Mouse (Mus musculus): ENCODE data around the gene Tas2r120. TPM values are rescaled to one million over a fixed set of nuclear protein-coding genes. Genes with fewer than 3 reads are reported as not detected.
"Not testable (repeated sequence)": the region's sequence is repeated elsewhere in the genome, so short reads cannot be mapped to it uniquely, and the experiment has no call there.

Tas2r120 gene
- polyA plus RNA-seq (2012; rRNA removed): not detected in 2 replicates
- polyA plus RNA-seq (2014; fragmentation: Nextera tagmentation; extraction: Ambion mirVana): not detected in 2 replicates

GRCm38 (mm10) chr6:132656653-132657052 is at the start of gene Tas2r120:
Tas2r120 (plus strand) TSS chr6:132656953.
- no peaks in the 10 kb centered on the region for H3K36me3 ChIP-seq (replicated peaks; ENCODE audit: control insufficient read depth, insufficient read depth, low read depth)
- TF ChIP-seq EP300 (IDR thresholded peaks at IDR 0.05; ENCODE audit: low read depth) (no peak), CTCF (IDR thresholded peaks at IDR 0.05; ENCODE audit: low read depth) (no peak)
- H3K27ac ChIP-seq: no peak within 1 kb of the TSS
- no peaks in the 10 kb centered on the region for H3K27me3 ChIP-seq (ENCODE audit: control insufficient read depth, insufficient read depth, low read length)
- H3K9me3 ChIP-seq (ENCODE audit: control insufficient read depth, low read length): no peaks in the 10 kb centered on the region
- ATAC-seq (ENCODE audit: insufficient read depth) (no peak), DNase-seq (ENCODE audit: low read depth in 3 of 3, low spot score in 3 of 3) (no peak)
- H3K9ac ChIP-seq (replicated peaks): no peak within 1 kb of the TSS
- H3K4me1 ChIP-seq (replicated peaks; ENCODE audit: control insufficient read depth in 2 of 2, insufficient read depth in 2 of 2, low read length in 1 of 2): no peaks in the 10 kb centered on the region
- no peak within 1 kb of the TSS for H3K4me3 ChIP-seq (ENCODE audit: insufficient read depth in 1 of 2, low read depth in 2 of 2, low read length in 2 of 2)
- no peak within 1 kb of the TSS for H3K4me2 ChIP-seq (ENCODE audit: low read depth)

- DNase-seq (ENCODE audit: low read depth in 3 of 3, low spot score in 3 of 3): no peak
These were observed 7.4 kb upstream of the Tas2r120 start for GRCm38 (mm10) chr6:132649399-132649798.

GRCm38 (mm10) chr6:132651426-132651825 is 5.3 kb upstream of the Tas2r120 start, which contains the start of gene A630073D07Rik:
A630073D07Rik (minus strand) TSS chr6:132651526.
- H3K4me2 ChIP-seq (ENCODE audit: low read depth): no peak within 1 kb of the TSS
- no peak within 1 kb of the TSS for H3K27ac ChIP-seq
- H3K4me3 ChIP-seq (ENCODE audit: insufficient read depth in 1 of 2, low read depth in 2 of 2, low read length in 2 of 2): no peak within 1 kb of the TSS
- TF ChIP-seq EP300 (IDR thresholded peaks at IDR 0.05; ENCODE audit: low read depth) (no peak), CTCF (IDR thresholded peaks at IDR 0.05; ENCODE audit: low read depth) (no peak)
- no peaks in the 10 kb centered on the region for H3K4me1 ChIP-seq (replicated peaks; ENCODE audit: control insufficient read depth in 2 of 2, insufficient read depth in 2 of 2, low read length in 1 of 2)
- no peaks in the 10 kb centered on the region for H3K36me3 ChIP-seq (replicated peaks; ENCODE audit: control insufficient read depth, insufficient read depth, low read depth)
- 47% methylated on average over 1 of the region's 1 CpGs for WGBS (ENCODE audit: insufficient replicate concordance)
- no peaks in the 10 kb centered on the region for H3K27me3 ChIP-seq (ENCODE audit: control insufficient read depth, insufficient read depth, low read length)
- ATAC-seq (ENCODE audit: insufficient read depth) (no peak), DNase-seq (ENCODE audit: low read depth in 3 of 3, low spot score in 3 of 3) (no peak)
- no peaks in the 10 kb centered on the region for H3K9me3 ChIP-seq (ENCODE audit: control insufficient read depth, low read length)
- no peak within 1 kb of the TSS for H3K9ac ChIP-seq (replicated peaks)

More at GRCm38 (mm10) chr6:132649399-132649798, 7.4 kb upstream of the Tas2r120 start:
- H3K27ac ChIP-seq: no peak overlapping the region
- no peak overlapping the region for H3K4me2 ChIP-seq (ENCODE audit: low read depth)
- H3K4me3 ChIP-seq (ENCODE audit: insufficient read depth in 1 of 2, low read depth in 2 of 2, low read length in 2 of 2): no peak overlapping the region
- H3K27me3 ChIP-seq (ENCODE audit: control insufficient read depth, insufficient read depth, low read length): no peaks in the 10 kb centered on the region
- ATAC-seq (ENCODE audit: insufficient read depth): no peak
- H3K36me3 ChIP-seq (replicated peaks; ENCODE audit: control insufficient read depth, insufficient read depth, low read depth): no peaks in the 10 kb centered on the region
- TF ChIP-seq EP300 (IDR thresholded peaks at IDR 0.05; ENCODE audit: low read depth) (no peak), CTCF (IDR thresholded peaks at IDR 0.05; ENCODE audit: low read depth) (peak; percentile 34; the same call in 1 of the 2 replicates)
- H3K9ac ChIP-seq (replicated peaks): no peak overlapping the region
- no peaks in the 10 kb centered on the region for H3K4me1 ChIP-seq (replicated peaks; ENCODE audit: control insufficient read depth in 2 of 2, insufficient read depth in 2 of 2, low read length in 1 of 2)
- no peaks in the 10 kb centered on the region for H3K9me3 ChIP-seq (ENCODE audit: control insufficient read depth, low read length)

- not testable (repeated sequence) for H3K9me3 ChIP-seq (ENCODE audit: control insufficient read depth, low read length); H3K27ac ChIP-seq; DNase-seq (ENCODE audit: low read depth in 3 of 3, low spot score in 3 of 3); H3K4me2 ChIP-seq (ENCODE audit: low read depth); H3K36me3 ChIP-seq (replicated peaks; ENCODE audit: control insufficient read depth, insufficient read depth, low read depth); H3K27me3 ChIP-seq (ENCODE audit: control insufficient read depth, insufficient read depth, low read length); H3K4me1 ChIP-seq (replicated peaks; ENCODE audit: control insufficient read depth in 2 of 2, insufficient read depth in 2 of 2, low read length in 1 of 2); H3K4me3 ChIP-seq (ENCODE audit: insufficient read depth in 1 of 2, low read depth in 2 of 2, low read length in 2 of 2); H3K9ac ChIP-seq (replicated peaks); ATAC-seq (ENCODE audit: insufficient read depth)
- WGBS (ENCODE audit: insufficient replicate concordance): 57% methylated on average over 7 of the region's 7 CpGs
These were observed 34.8 kb downstream of the Tas2r120 start for GRCm38 (mm10) chr6:132691596-132691995.

GRCm38 (mm10) chr6:132700907-132701306 is 44.2 kb downstream of the Tas2r120 start, which contains the start of gene Tas2r121:
Tas2r121 (minus strand) TSS chr6:132701007.
- H3K4me2 ChIP-seq (ENCODE audit: low read depth): no peak within 1 kb of the TSS
- H3K4me3 ChIP-seq (ENCODE audit: insufficient read depth in 1 of 2, low read depth in 2 of 2, low read length in 2 of 2): no peak within 1 kb of the TSS
- no peak for ATAC-seq (ENCODE audit: insufficient read depth)
- no peaks in the 10 kb centered on the region for H3K27me3 ChIP-seq (ENCODE audit: control insufficient read depth, insufficient read depth, low read length)
- TF ChIP-seq EP300 (IDR thresholded peaks at IDR 0.05; ENCODE audit: low read depth) (no peak), CTCF (IDR thresholded peaks at IDR 0.05; ENCODE audit: low read depth) (no peak)
- no peaks in the 10 kb centered on the region for H3K4me1 ChIP-seq (replicated peaks; ENCODE audit: control insufficient read depth in 2 of 2, insufficient read depth in 2 of 2, low read length in 1 of 2)
- no peak within 1 kb of the TSS for H3K27ac ChIP-seq
- H3K9me3 ChIP-seq (ENCODE audit: control insufficient read depth, low read length): no peaks in the 10 kb centered on the region
- DNase-seq (ENCODE audit: low read depth in 3 of 3, low spot score in 3 of 3): no peak
- H3K9ac ChIP-seq (replicated peaks): no peak within 1 kb of the TSS
- no peaks in the 10 kb centered on the region for H3K36me3 ChIP-seq (replicated peaks; ENCODE audit: control insufficient read depth, insufficient read depth, low read depth)
- 53% methylated on average over 1 of the region's 1 CpGs for WGBS (ENCODE audit: insufficient replicate concordance)

Other genes with a start within 250 kb of the Tas2r120 start
- not detected in 2 replicates for gene Prh1, start 87.1 kb upstream of the Tas2r120 start, polyA plus RNA-seq (2012; rRNA removed)
- gene Prh1, start 87.1 kb upstream of the Tas2r120 start, polyA plus RNA-seq (2014; fragmentation: Nextera tagmentation; extraction: Ambion mirVana): not detected in 2 replicates
- not detected in 2 replicates for gene Prp2, start 61.0 kb upstream of the Tas2r120 start, polyA plus RNA-seq (2012; rRNA removed)
- not detected in 2 replicates for gene Prp2, start 61.0 kb upstream of the Tas2r120 start, polyA plus RNA-seq (2014; fragmentation: Nextera tagmentation; extraction: Ambion mirVana)
- not detected in 2 replicates for gene A630073D07Rik, start 5.4 kb upstream of the Tas2r120 start, polyA plus RNA-seq (2012; rRNA removed)
- gene A630073D07Rik, start 5.4 kb upstream of the Tas2r120 start, polyA plus RNA-seq (2014; fragmentation: Nextera tagmentation; extraction: Ambion mirVana): not detected in 2 replicates
- gene Tas2r121, start 44.1 kb downstream of the Tas2r120 start, polyA plus RNA-seq (2012; rRNA removed): not detected in 2 replicates
- not detected in 2 replicates for gene Tas2r121, start 44.1 kb downstream of the Tas2r120 start, polyA plus RNA-seq (2014; fragmentation: Nextera tagmentation; extraction: Ambion mirVana)
- gene Tas2r122, start 55.0 kb downstream of the Tas2r120 start, polyA plus RNA-seq (2012; rRNA removed): not detected in 2 replicates
- gene Tas2r122, start 55.0 kb downstream of the Tas2r120 start, polyA plus RNA-seq (2014; fragmentation: Nextera tagmentation; extraction: Ambion mirVana): not detected in 2 replicates
- not detected in 2 replicates for gene Tas2r115, start 81.1 kb downstream of the Tas2r120 start, polyA plus RNA-seq (2012; rRNA removed)
- gene Tas2r115, start 81.1 kb downstream of the Tas2r120 start, polyA plus RNA-seq (2014; fragmentation: Nextera tagmentation; extraction: Ambion mirVana): not detected in 2 replicates
- gene Tas2r124, start 97.8 kb downstream of the Tas2r120 start, polyA plus RNA-seq (2012; rRNA removed): not detected in 2 replicates
- not detected in 2 replicates for gene Tas2r124, start 97.8 kb downstream of the Tas2r120 start, polyA plus RNA-seq (2014; fragmentation: Nextera tagmentation; extraction: Ambion mirVana)
- gene Tas2r102, start 105.2 kb downstream of the Tas2r120 start, polyA plus RNA-seq (2012; rRNA removed): not detected in 2 replicates
- gene Tas2r102, start 105.2 kb downstream of the Tas2r120 start, polyA plus RNA-seq (2014; fragmentation: Nextera tagmentation; extraction: Ambion mirVana): not detected in 2 replicates
- gene Tas2r136, start 121.2 kb downstream of the Tas2r120 start, polyA plus RNA-seq (2012; rRNA removed): not detected in 2 replicates
- gene Tas2r136, start 121.2 kb downstream of the Tas2r120 start, polyA plus RNA-seq (2014; fragmentation: Nextera tagmentation; extraction: Ambion mirVana): not detected in 2 replicates
- gene Tas2r117, start 145.9 kb downstream of the Tas2r120 start, polyA plus RNA-seq (2012; rRNA removed): not detected in 2 replicates
- gene Tas2r117, start 145.9 kb downstream of the Tas2r120 start, polyA plus RNA-seq (2014; fragmentation: Nextera tagmentation; extraction: Ambion mirVana): not detected in 2 replicates
- gene Tas2r123, start 190.2 kb downstream of the Tas2r120 start, polyA plus RNA-seq (2012; rRNA removed): not detected in 2 replicates
- not detected in 2 replicates for gene Tas2r123, start 190.2 kb downstream of the Tas2r120 start, polyA plus RNA-seq (2014; fragmentation: Nextera tagmentation; extraction: Ambion mirVana)
- gene Tas2r116, start 198.5 kb downstream of the Tas2r120 start, polyA plus RNA-seq (2012; rRNA removed): not detected in 2 replicates
- gene Tas2r116, start 198.5 kb downstream of the Tas2r120 start, polyA plus RNA-seq (2014; fragmentation: Nextera tagmentation; extraction: Ambion mirVana): not detected in 2 replicates
- gene Tas2r110, start 211.1 kb downstream of the Tas2r120 start, polyA plus RNA-seq (2012; rRNA removed): not detected in 2 replicates
- gene Tas2r110, start 211.1 kb downstream of the Tas2r120 start, polyA plus RNA-seq (2014; fragmentation: Nextera tagmentation; extraction: Ambion mirVana): not detected in 2 replicates
- not detected in 2 replicates for gene Tas2r113, start 236.1 kb downstream of the Tas2r120 start, polyA plus RNA-seq (2012; rRNA removed)
- gene Tas2r113, start 236.1 kb downstream of the Tas2r120 start, polyA plus RNA-seq (2014; fragmentation: Nextera tagmentation; extraction: Ambion mirVana): not detected in 2 replicates